Comparison of ENCODE assay signal across 9 mouse cellular contexts in genomic region chr13:12369041-12369621, GRCm38 (mm10). TPM values are rescaled to one million over a fixed set of nuclear protein-coding genes. Genes with fewer than 3 reads are reported as not detected.
DNase-seq lines count a peak whose midpoint lies in the region; ATAC-seq and TF ChIP-seq lines count a peak whose summit lies in the region.
"Had no signal": no experiment of that assay in that cellular context is flagged by ENCODE, and none has a peak within 500 bp of the region (broad histone marks: within the 10 kb centered on the region; RNA-seq: fewer than 3 reads in every experiment).

No protein-coding gene starts in this region.

- ATAC-seq in limb, embryonic 12.5 days (ENCODE audit: insufficient number of reproducible peaks, insufficient read depth, low FRiP score, low TSS enrichment, low read depth), result peak; percentile 75; the same call in 1 of the 2 replicates
- peak; percentile 31; the same call in 1 of the 2 replicates for ATAC-seq in heart, embryonic 11.5 days (replicated peaks; ENCODE audit: insufficient number of reproducible peaks, low FRiP score, low TSS enrichment)
- ATAC-seq in megakaryocyte progenitor cell, adult 5-6 weeks (replicated peaks; ENCODE audit: poor library complexity), result no peak

- no peak for TF ChIP-seq POLR2A in brain, embryonic 14.5 days (IDR thresholded peaks at IDR 0.05; ENCODE audit: borderline replicate concordance, extremely low read depth, insufficient read depth, insufficient read length, poor library complexity, severe bottlenecking)

- no peak overlapping the region for H3K9ac ChIP-seq in limb, embryonic 12.5 days (replicated peaks)
- H3K9ac ChIP-seq in heart, embryonic 11.5 days (ENCODE audit: low read depth, low read length), result peak overlapping the region; percentile 6; the same call in 1 of the 2 replicates

- H3K4me3 ChIP-seq in limb, embryonic 12.5 days (replicated peaks), result no peak overlapping the region
- no peak overlapping the region for H3K4me3 ChIP-seq in limb, embryonic 10.5 days
- 0 out of 2 replicates have a peak overlapping the region, but pooled peaks have one; percentile 8 for H3K4me3 ChIP-seq in heart, embryonic 11.5 days (ENCODE audit: low read depth, low read length)

- 55% methylated on average over 8 of the region's 8 CpGs for WGBS in limb, embryonic 12.5 days
- 58% methylated on average over 8 of the region's 8 CpGs for WGBS in limb, embryonic 10.5 days
- 47% methylated on average over 8 of the region's 8 CpGs for WGBS in heart, embryonic 11.5 days (ENCODE audit: insufficient replicate concordance)

- no peak overlapping the region for H3K27ac ChIP-seq in limb, embryonic 12.5 days
- no peak overlapping the region for H3K27ac ChIP-seq in limb, embryonic 10.5 days
- peak overlapping the region; percentile 80 for H3K27ac ChIP-seq in heart, embryonic 11.5 days (ENCODE audit: low read depth, low read length)

- no peaks in the 10 kb centered on the region for H3K4me1 ChIP-seq in limb, embryonic 12.5 days (replicated peaks)
- no peaks in the 10 kb centered on the region for H3K4me1 ChIP-seq in limb, embryonic 10.5 days
- peaks cover 16% of the 10 kb centered on the region; the same call in 1 of the 2 replicates for H3K4me1 ChIP-seq in heart, embryonic 11.5 days (ENCODE audit: control insufficient read depth, insufficient read depth, low read length)

- no peaks in the 10 kb centered on the region for H3K36me3 ChIP-seq in limb, embryonic 12.5 days
- H3K36me3 ChIP-seq in limb, embryonic 10.5 days, result no peaks in the 10 kb centered on the region
- no peaks in the 10 kb centered on the region for H3K36me3 ChIP-seq in heart, embryonic 11.5 days (ENCODE audit: control insufficient read depth, insufficient read depth, low read length)

- no peak overlapping the region for H3K4me2 ChIP-seq in limb, embryonic 12.5 days
- peak overlapping the region; percentile 31 for H3K4me2 ChIP-seq in heart, embryonic 11.5 days

- no peaks in the 10 kb centered on the region for H3K9me3 ChIP-seq in limb, embryonic 12.5 days
- no peaks in the 10 kb centered on the region for H3K9me3 ChIP-seq in limb, embryonic 10.5 days (replicated peaks)
- no peaks in the 10 kb centered on the region for H3K9me3 ChIP-seq in heart, embryonic 11.5 days (replicated peaks; ENCODE audit: control insufficient read depth, low read length)

- no peaks in the 10 kb centered on the region for H3K27me3 ChIP-seq in limb, embryonic 12.5 days
- H3K27me3 ChIP-seq in limb, embryonic 10.5 days (ENCODE audit: low read depth, poor library complexity, severe bottlenecking), result no peaks in the 10 kb centered on the region
- H3K27me3 ChIP-seq in heart, embryonic 11.5 days (ENCODE audit: control insufficient read depth, insufficient read depth, low read length), result no peaks in the 10 kb centered on the region

- no peak for DNase-seq in limb, embryonic 10.5 days (ENCODE audit: low spot score)
- peak; percentile 20 for DNase-seq in brain, embryonic 14.5 days (ENCODE audit: low read depth)
- peak; percentile 46 for DNase-seq in lung, postnatal 10 days
- DNase-seq in B cell, adult 2 months, result no peak
- no peak for DNase-seq in spleen, adult 12 weeks (ENCODE audit: low spot score)

- no peak for TF ChIP-seq CTCF in brain, embryonic 14.5 days (IDR thresholded peaks at IDR 0.05; ENCODE audit: borderline replicate concordance, extremely low read depth, insufficient read depth, insufficient read length)

RNA-seq across cellular contexts. Expression of gene Heatr1, which starts 25.7 kb away (rescaled TPM):
- 28.0 and 29.5 TPM in 2 replicates for polyA plus RNA-seq in limb, embryonic 12.5 days (2016; fragmentation: Nextera tagmentation; extraction: Ambion mirVana)
- 39.1 and 39.8 TPM in 2 replicates for polyA plus RNA-seq in limb, embryonic 10.5 days (2016; fragmentation: Nextera tagmentation; extraction: Ambion mirVana)
- polyA plus RNA-seq in brain, embryonic 14.5 days (2012; rRNA removed), result 32.3 and 33.2 TPM in 2 replicates
- 15.1 and 16.6 TPM in 2 replicates for polyA plus RNA-seq in heart, embryonic 11.5 days (2014; fragmentation: Nextera tagmentation; extraction: Ambion mirVana)
- 58.0 and 62.3 TPM in 2 replicates for total RNA-seq in megakaryocyte progenitor cell, adult 5-6 weeks (2015)
- total RNA-seq in megakaryocyte progenitor cell, adult 5-6 weeks (2017), result 103 and 121 TPM in 2 replicates

RNA-seq across cellular contexts. Expression of gene Actn2, which starts 28.6 kb away (rescaled TPM):
- polyA plus RNA-seq in limb, embryonic 12.5 days (2016; fragmentation: Nextera tagmentation; extraction: Ambion mirVana), result 66.9 and 73.9 TPM in 2 replicates
- 1.3 and 2.6 TPM in 2 replicates for polyA plus RNA-seq in limb, embryonic 10.5 days (2016; fragmentation: Nextera tagmentation; extraction: Ambion mirVana)
- polyA plus RNA-seq in brain, embryonic 14.5 days (2012; rRNA removed), result 3.4 and 4.8 TPM in 2 replicates
- polyA plus RNA-seq in heart, embryonic 11.5 days (2014; fragmentation: Nextera tagmentation; extraction: Ambion mirVana), result 1,008 and 1,229 TPM in 2 replicates
- total RNA-seq in megakaryocyte progenitor cell, adult 5-6 weeks (2015), result 0.10 and 0.20 TPM in 2 replicates
- total RNA-seq in megakaryocyte progenitor cell, adult 5-6 weeks (2017), result not detected in 2 replicates
- total RNA-seq: MEL had no signal

Comparison
In these comparisons a context has a peak if more than half of its experiments do, and no peak if none do; other contexts are left out.
1. RNA of gene Actn2, which starts 28.6 kb away (polyA plus RNA-seq): 1,008 to 1,229 TPM in heart, embryonic 11.5 days and 66.9 to 73.9 TPM in limb, embryonic 12.5 days; 3.4 to 4.8 TPM in brain, embryonic 14.5 days and 1.3 to 2.6 TPM in limb, embryonic 10.5 days; every median in the first group is over 10 times any median in the second.
2. DNase-seq: peak in brain, embryonic 14.5 days (single experiment) and lung, postnatal 10 days (single experiment); none in limb, embryonic 10.5 days (single experiment), B cell, adult 2 months (0 of 2) and spleen, adult 12 weeks (single experiment).